ENCODE assay signal across 25 mouse cellular contexts in genomic region chr9:64122601-64123000, GRCm38 (mm10). TPM values are rescaled to one million over a fixed set of nuclear protein-coding genes. Genes with fewer than 3 reads are reported as not detected.
DNase-seq lines count a peak whose midpoint lies in the region; ATAC-seq and TF ChIP-seq lines count a peak whose summit lies in the region.
"Had no signal": no experiment of that assay in that cellular context is flagged by ENCODE, and none has a peak within 500 bp of the region (broad histone marks: within the 10 kb centered on the region; RNA-seq: fewer than 3 reads in every experiment).

No protein-coding gene starts in this region.

- DNase-seq in ES-E14 (ENCODE audit: low read depth, low spot score) (peak; percentile 75), WW6 (ENCODE audit: low read depth, low spot score) (peak; percentile 71)
- no peak for DNase-seq in midbrain, postnatal 0 days (ENCODE audit: low spot score)
- DNase-seq in urinary bladder, postnatal 10 days (ENCODE audit: low spot score), result no peak
- DNase-seq in lung, adult 2 months, result no peak
- DNase-seq in right cerebral cortex, postnatal 14 days, result no peak
- DNase-seq: adrenal gland, adult 8-10 months; adrenal gland, postnatal 14 days; adrenal gland, postnatal 36 days; cerebellum, adult 11-12 months; cerebellum, adult 8-10 months; cerebellum, adult 9-11 months; cerebellum, postnatal 14 days; cerebellum, postnatal 36 days; embryo, embryonic 11 days had no signal

- TF ChIP-seq EP300 in ES-Bruce4 (IDR thresholded peaks at IDR 0.05; ENCODE audit: insufficient read depth, low read depth, low read length), result peak; percentile 61; the same call in 1 of the 2 replicates

- H3K36me3 ChIP-seq in ES-Bruce4 (ENCODE audit: control insufficient read depth, insufficient read depth, low read length, poor library complexity, severe bottlenecking) (no peaks in the 10 kb centered on the region), ES-E14 (ENCODE audit: control insufficient read depth, insufficient read depth, low read length, poor library complexity, severe bottlenecking) (no peaks in the 10 kb centered on the region)
- H3K36me3 ChIP-seq in midbrain, postnatal 0 days (ENCODE audit: insufficient read depth, low read length), result no peaks in the 10 kb centered on the region
- H3K36me3 ChIP-seq: embryonic facial prominence, embryonic 13.5 days; embryonic facial prominence, embryonic 15.5 days; forebrain, embryonic 10.5 days; forebrain, embryonic 12.5 days had no signal

- TF ChIP-seq POLR2A in ES-Bruce4 (IDR thresholded peaks at IDR 0.05; ENCODE audit: insufficient read depth, low read length), result no peak
- TF ChIP-seq POLR2A in lung, adult 2 months (IDR thresholded peaks at IDR 0.05; ENCODE audit: borderline replicate concordance, extremely low read depth, low read depth, low read length), result no peak

- H3K9me3 ChIP-seq in ES-Bruce4 (replicated peaks; ENCODE audit: control insufficient read depth, insufficient read depth, low read length, poor library complexity, severe bottlenecking), result no peaks in the 10 kb centered on the region
- no peaks in the 10 kb centered on the region for H3K9me3 ChIP-seq in ES-E14 (ENCODE audit: control insufficient read depth, insufficient read depth, low read depth, low read length)
- H3K9me3 ChIP-seq in midbrain, postnatal 0 days (ENCODE audit: low read length), result no peaks in the 10 kb centered on the region
- H3K9me3 ChIP-seq: embryonic facial prominence, embryonic 13.5 days; embryonic facial prominence, embryonic 15.5 days; forebrain, embryonic 10.5 days; forebrain, embryonic 12.5 days had no signal

- in situ Hi-C loops in ES-E14 (cut with MboI; ENCODE audit: low sequenced_read_pairs in 2 of 2, unreplicated experiment in 2 of 2), result no loop called here

- H3K27me3 ChIP-seq in ES-Bruce4 (ENCODE audit: control insufficient read depth, insufficient read depth, low read length, poor library complexity, severe bottlenecking), result no peaks in the 10 kb centered on the region
- H3K27me3 ChIP-seq in midbrain, postnatal 0 days (ENCODE audit: insufficient read depth, low read length), result no peaks in the 10 kb centered on the region
- H3K27me3 ChIP-seq: embryonic facial prominence, embryonic 13.5 days; embryonic facial prominence, embryonic 15.5 days; forebrain, embryonic 12.5 days had no signal

- H3K27ac ChIP-seq in ES-Bruce4 (ENCODE audit: insufficient read depth, low read length) (peak overlapping the region; percentile 23; the same call in 1 of the 2 replicates), ES-E14 (ENCODE audit: insufficient read depth, low read depth, low read length, poor library complexity, severe bottlenecking) (no peak overlapping the region)
- no peak overlapping the region for H3K27ac ChIP-seq in midbrain, postnatal 0 days (ENCODE audit: low read depth, low read length)
- H3K27ac ChIP-seq: embryonic facial prominence, embryonic 13.5 days; embryonic facial prominence, embryonic 15.5 days; forebrain, embryonic 10.5 days; forebrain, embryonic 12.5 days had no signal

- no peak for TF ChIP-seq CTCF in ES-Bruce4 (IDR thresholded peaks at IDR 0.05; ENCODE audit: low read depth, low read length)
- TF ChIP-seq CTCF in midbrain, postnatal 0 days (IDR thresholded peaks at IDR 0.05), result no peak
- no peak for TF ChIP-seq CTCF in lung, adult 2 months (IDR thresholded peaks at IDR 0.05; ENCODE audit: insufficient read depth, low read length)

- ATAC-seq in midbrain, postnatal 0 days (ENCODE audit: low FRiP score), result no peak
- ATAC-seq: activated CD4-positive, CD25-positive, alpha-beta regulatory T cell, adult 4 months; forebrain, embryonic 14.5 days; forebrain, embryonic 16.5 days had no signal

- H3K9ac ChIP-seq in ES-Bruce4 (ENCODE audit: low read depth, poor library complexity, severe bottlenecking) (no peak overlapping the region), ES-E14 (ENCODE audit: insufficient read depth, low read depth, low read length, poor library complexity, severe bottlenecking) (peak overlapping the region; percentile 14; the same call in 1 of the 2 replicates)
- no peak overlapping the region for H3K9ac ChIP-seq in midbrain, postnatal 0 days (replicated peaks; ENCODE audit: low read length, poor library complexity, severe bottlenecking)
- H3K9ac ChIP-seq: embryonic facial prominence, embryonic 13.5 days; embryonic facial prominence, embryonic 15.5 days; forebrain, embryonic 12.5 days had no signal

- WGBS in midbrain, postnatal 0 days, result 92% methylated on average over 10 of the region's 10 CpGs
- 93% methylated on average over 10 of the region's 10 CpGs for WGBS in lung, adult 2 months

- H3K4me2 ChIP-seq in midbrain, postnatal 0 days (ENCODE audit: low read depth, low read length, poor library complexity, severe bottlenecking), result no peak overlapping the region
- H3K4me2 ChIP-seq: embryonic facial prominence, embryonic 13.5 days; embryonic facial prominence, embryonic 15.5 days; forebrain, embryonic 12.5 days had no signal

- H3K4me3 ChIP-seq in ES-Bruce4 (ENCODE audit: low read depth, low read length) (no peak overlapping the region), ES-E14 (ENCODE audit: insufficient read depth in 1 of 2, low read depth in 1 of 2, low read length in 2 of 2, poor library complexity in 1 of 2, severe bottlenecking in 1 of 2) (peak overlapping the region in 1 of 2 experiments; percentile 18; a peak in 1 of 4 replicates)
- H3K4me3 ChIP-seq in midbrain, postnatal 0 days (ENCODE audit: low read depth, low read length), result no peak overlapping the region
- H3K4me3 ChIP-seq in lung, adult 2 months (replicated peaks; ENCODE audit: extremely low read depth, low read depth, low read length), result no peak overlapping the region
- H3K4me3 ChIP-seq: embryonic facial prominence, embryonic 13.5 days; embryonic facial prominence, embryonic 15.5 days; erythroblast, embryonic 14.5 days; forebrain, embryonic 10.5 days; forebrain, embryonic 12.5 days had no signal

- H3K4me1 ChIP-seq in ES-Bruce4 (ENCODE audit: control insufficient read depth, insufficient read depth, low read length) (peaks cover 2% of the 10 kb centered on the region), ES-E14 (ENCODE audit: control insufficient read depth in 2 of 2, insufficient read depth in 2 of 2, low read length in 2 of 2, poor library complexity in 1 of 2) (peaks cover 8 to 29% of the 10 kb centered on the region in 2 experiments)
- H3K4me1 ChIP-seq in midbrain, postnatal 0 days (ENCODE audit: insufficient read depth, low read length), result no peaks in the 10 kb centered on the region
- no peaks in the 10 kb centered on the region; the same call in 1 of the 2 replicates for H3K4me1 ChIP-seq in lung, adult 2 months (ENCODE audit: control insufficient read depth, insufficient read depth, low read length)
- H3K4me1 ChIP-seq: forebrain, embryonic 12.5 days had no signal

TF ChIP-seq in ES-E14, 5 proteins besides CTCF, POLR2A, EP300 and RAD21:
- TF ChIP-seq CHD2 (IDR thresholded peaks at IDR 0.05; ENCODE audit: low read depth, low read length), result no peak
- no peak for TF ChIP-seq ZC3H11A (IDR thresholded peaks at IDR 0.05; ENCODE audit: borderline replicate concordance, low read depth, low read length)
- TF ChIP-seq ZNF384 (IDR thresholded peaks at IDR 0.05; ENCODE audit: low read depth, low read length), result no peak
- TF ChIP-seq HCFC1 (IDR thresholded peaks at IDR 0.05; ENCODE audit: borderline replicate concordance, insufficient read depth, low read length), result no peak
- no peak for TF ChIP-seq MAFK (IDR thresholded peaks at IDR 0.05; ENCODE audit: insufficient read depth, low read depth, low read length)
TF ChIP-seq in ES-E14: peak in this region for 0.

RNA-seq across cellular contexts. Expression of gene Lctl, which starts 5.7 kb away (rescaled TPM):
- 0.49 and 0.58 TPM in 2 replicates for polyA plus RNA-seq in ES-Bruce4 (2011; ENCODE audit: insufficient read depth, insufficient read length, low read depth, missing spikeins)
- total RNA-seq in ES-E14 (2012; rRNA removed), result 1.5 and 2.3 TPM in 2 replicates
- total RNA-seq in midbrain, postnatal 0 days (2014; rRNA removed), result not detected in 2 replicates
- polyA plus RNA-seq in midbrain, postnatal 0 days (2015; fragmentation: Nextera tagmentation; extraction: Ambion mirVana), result not detected in 2 replicates
- 2.9 TPM in 2 replicates for polyA plus RNA-seq in lung, adult 2 months (2012; rRNA removed)
- polyA plus RNA-seq: activated CD4-positive, CD25-positive, alpha-beta regulatory T cell, adult 4 months; embryonic facial prominence, embryonic 11.5 days; embryonic facial prominence, embryonic 13.5 days; erythroblast, embryonic 14.5 days; forebrain, embryonic 10.5 days; forebrain, embryonic 14.5 days; forebrain, embryonic 16.5 days had no signal

RNA-seq across cellular contexts. Expression of gene Zwilch, which starts 50.3 kb away (rescaled TPM):
- 162 and 167 TPM in 2 replicates for polyA plus RNA-seq in ES-Bruce4 (2011; ENCODE audit: insufficient read depth, insufficient read length, low read depth, missing spikeins)
- total RNA-seq in ES-E14 (2012; rRNA removed), result 99.2 and 151 TPM in 2 replicates
- 7.7 and 12.0 TPM in 2 replicates for total RNA-seq in midbrain, postnatal 0 days (2014; rRNA removed)
- polyA plus RNA-seq in midbrain, postnatal 0 days (2015; fragmentation: Nextera tagmentation; extraction: Ambion mirVana), result 2.0 and 2.5 TPM in 2 replicates
- polyA plus RNA-seq in lung, adult 2 months (2012; rRNA removed), result 0.43 and 0.91 TPM in 2 replicates

RNA-seq across cellular contexts. Expression of gene Rpl4, which starts 50.6 kb away (rescaled TPM):
- 3,123 and 3,163 TPM in 2 replicates for polyA plus RNA-seq in ES-Bruce4 (2011; ENCODE audit: insufficient read depth, insufficient read length, low read depth, missing spikeins)
- total RNA-seq in ES-E14 (2012; rRNA removed), result 1,251 and 1,343 TPM in 2 replicates
- total RNA-seq in midbrain, postnatal 0 days (2014; rRNA removed), result 541 and 706 TPM in 2 replicates
- 597 and 607 TPM in 2 replicates for polyA plus RNA-seq in midbrain, postnatal 0 days (2015; fragmentation: Nextera tagmentation; extraction: Ambion mirVana)
- 232 and 320 TPM in 2 replicates for polyA plus RNA-seq in lung, adult 2 months (2012; rRNA removed)

RNA-seq across cellular contexts. Expression of gene Snapc5, which starts 56.5 kb away (rescaled TPM):
- polyA plus RNA-seq in ES-Bruce4 (2011; ENCODE audit: insufficient read depth, insufficient read length, low read depth, missing spikeins), result 37.0 and 37.1 TPM in 2 replicates
- total RNA-seq in ES-E14 (2012; rRNA removed), result 9.6 and 17.1 TPM in 2 replicates
- total RNA-seq in midbrain, postnatal 0 days (2014; rRNA removed), result 6.3 and 7.0 TPM in 2 replicates
- 24.4 and 25.9 TPM in 2 replicates for polyA plus RNA-seq in midbrain, postnatal 0 days (2015; fragmentation: Nextera tagmentation; extraction: Ambion mirVana)
- 7.6 and 11.9 TPM in 2 replicates for polyA plus RNA-seq in lung, adult 2 months (2012; rRNA removed)

Comparison
In these comparisons a context has a peak if more than half of its experiments do, and no peak if none do; other contexts are left out.
1. DNase-seq: peak in ES-E14 (single experiment) and WW6 (single experiment); none in midbrain, postnatal 0 days (single experiment), urinary bladder, postnatal 10 days (single experiment), lung, adult 2 months (single experiment) and right cerebral cortex, postnatal 14 days (single experiment).
2. RNA of gene Zwilch, which starts 50.3 kb away (polyA plus RNA-seq): 162 to 167 TPM in ES-Bruce4; 2.0 to 2.5 TPM in midbrain, postnatal 0 days and 0.43 to 0.91 TPM in lung, adult 2 months; every median in the first group is over 10 times any median in the second.